Mouse (Mus musculus) MEL-GATA-1-ER (cell line): ENCODE results near the gene Cic.
"Not testable (repeated sequence)": the region's sequence is repeated elsewhere in the genome, so short reads cannot be mapped to it uniquely, and the experiment has no call there.

ENCODE experiments used
- DNase-seq: peaks from one replicate; pipeline ENCODE4 v3.0.0-alpha.2; 2012; ENCODE audit warnings: low read depth; ENCODE audit errors: extremely low read depth

Cic gene

GRCm38 (mm10) chr7:25243361-25243760, 24.1 kb upstream of the Cic start:
- DNase-seq, result no peak

DNA sequence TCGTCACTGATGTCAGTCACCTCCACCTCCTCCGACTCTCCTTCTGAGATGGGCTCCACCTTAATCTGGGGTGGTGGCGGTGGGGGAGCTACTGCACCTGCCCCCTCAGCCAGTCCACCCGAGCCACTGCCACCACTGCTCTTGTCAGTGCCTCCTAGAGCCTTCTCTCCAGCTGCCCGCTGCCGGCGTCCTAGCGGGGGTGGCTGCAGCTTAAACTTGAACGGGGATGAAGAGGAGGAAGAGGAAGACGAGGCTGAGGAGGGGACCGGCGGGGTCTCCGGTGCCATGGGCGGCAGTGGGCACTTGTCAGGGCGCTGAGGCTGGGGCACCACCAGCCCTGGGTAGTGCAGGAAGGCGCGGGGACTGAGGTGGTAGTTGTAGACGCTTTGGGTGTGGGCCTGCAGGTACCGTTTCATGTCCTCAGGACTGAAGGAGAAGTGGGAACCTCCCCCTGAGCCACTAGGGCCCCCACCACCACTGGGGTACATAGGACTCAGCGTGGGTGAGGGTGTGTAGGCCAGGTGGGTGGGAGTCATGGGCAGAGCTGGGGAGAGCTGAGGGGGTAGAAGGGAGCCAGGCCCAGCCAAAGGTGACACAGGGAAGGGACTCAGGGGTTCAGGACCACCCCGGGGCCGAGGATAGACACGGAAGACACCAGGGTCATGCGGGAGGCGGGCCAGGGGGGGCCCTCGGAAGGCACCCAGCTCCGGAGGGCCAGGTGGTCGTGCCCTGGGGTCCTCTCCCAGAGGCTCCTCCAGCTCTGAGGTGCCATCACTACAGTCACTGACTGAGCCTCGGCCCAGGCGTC, 22.7 kb upstream of the Cic start:
- no peak for DNase-seq

GRCm38 (mm10) chr7:25246079-25246758, 21.3 kb upstream of the Cic start:
- no peak for DNase-seq

- no peak for DNase-seq
These were observed 20.8 kb upstream of the Cic start for GRCm38 (mm10) chr7:25246759-25247137.

- DNase-seq, result no peak
These were observed 20.0 kb upstream of the Cic start for GRCm38 (mm10) chr7:25247498-25247897.

DNA sequence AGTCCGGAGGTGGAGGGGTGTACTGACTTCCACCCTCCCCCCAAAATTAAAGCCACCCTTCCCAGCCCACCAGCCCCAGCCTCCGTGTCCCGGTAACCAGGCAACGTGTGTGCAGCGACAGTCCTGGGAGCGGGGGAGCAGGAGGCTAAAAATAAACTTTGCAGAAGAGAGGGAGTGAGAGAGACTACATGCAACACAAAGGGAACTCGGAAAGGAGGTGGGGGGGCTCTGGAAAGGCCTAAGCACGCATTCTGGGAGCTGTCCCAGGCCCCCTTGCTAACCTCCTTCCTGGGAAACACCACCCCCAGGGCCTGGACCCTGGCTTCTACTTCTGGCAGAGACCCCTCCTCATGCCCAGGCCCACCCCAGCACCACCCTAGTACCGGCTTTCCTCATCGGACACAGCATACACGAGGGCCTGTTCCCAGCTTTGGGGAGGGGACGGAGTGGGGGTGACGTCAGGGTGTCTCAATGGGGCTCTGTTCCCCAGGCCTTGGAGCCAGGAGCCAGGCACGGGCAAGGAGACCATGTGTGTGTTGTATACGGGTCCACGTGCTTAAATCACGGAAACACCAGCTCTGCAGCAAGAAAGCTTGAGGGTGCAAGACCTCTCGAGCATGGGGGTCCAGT, 19.4 kb upstream of the Cic start:
- DNase-seq, result no peak

GRCm38 (mm10) chr7:25248846-25249313, 18.6 kb upstream of the Cic start:
- DNase-seq, result no peak

DNA sequence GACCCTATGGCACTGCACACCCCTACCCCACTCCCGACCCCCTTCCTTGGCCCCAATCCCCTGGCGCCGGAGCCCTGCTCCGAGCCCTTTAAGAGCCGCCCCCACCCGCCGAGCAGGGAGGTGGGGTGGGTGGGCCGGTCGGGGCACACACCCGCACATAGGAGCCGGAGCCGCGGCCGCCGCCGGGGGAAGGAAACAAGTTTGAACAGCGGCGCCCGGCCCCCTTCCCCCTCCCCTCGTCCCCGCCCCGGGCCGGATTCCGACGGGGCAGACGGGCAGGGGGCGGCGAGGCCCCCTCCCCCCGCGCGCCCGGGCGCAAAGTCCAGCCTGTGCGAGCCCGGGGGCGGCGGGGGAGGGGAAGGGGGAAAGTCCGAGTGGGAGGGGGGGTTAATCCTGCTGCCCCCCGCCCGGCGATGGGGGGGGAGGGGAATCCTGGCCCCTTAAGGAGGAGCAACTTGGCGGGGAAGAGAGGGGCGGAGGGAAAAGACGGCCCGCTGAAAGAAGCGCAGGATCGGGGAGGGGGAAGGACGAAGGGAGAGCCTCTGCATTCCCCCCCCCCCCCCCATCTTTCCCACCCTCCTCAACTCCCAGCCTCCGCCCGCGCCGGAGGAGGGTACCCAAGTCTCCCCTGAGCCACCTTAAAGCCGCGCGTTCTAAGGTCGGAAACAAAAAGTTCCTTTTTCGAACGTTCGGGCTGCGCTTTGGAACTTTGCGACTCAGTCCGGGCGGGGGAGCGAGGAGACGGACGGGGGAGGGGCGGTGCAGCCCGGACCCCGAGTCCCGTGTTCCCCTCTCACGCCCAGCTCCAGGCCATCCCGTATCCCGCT, 18.0 kb upstream of the Cic start:
- no peak for DNase-seq

- DNase-seq, result no peak
These were observed 17.1 kb upstream of the Cic start, which contains the start of gene Erf for GRCm38 (mm10) chr7:25250141-25250972. Erf (minus strand) TSS chr7:25250761.

DNA sequence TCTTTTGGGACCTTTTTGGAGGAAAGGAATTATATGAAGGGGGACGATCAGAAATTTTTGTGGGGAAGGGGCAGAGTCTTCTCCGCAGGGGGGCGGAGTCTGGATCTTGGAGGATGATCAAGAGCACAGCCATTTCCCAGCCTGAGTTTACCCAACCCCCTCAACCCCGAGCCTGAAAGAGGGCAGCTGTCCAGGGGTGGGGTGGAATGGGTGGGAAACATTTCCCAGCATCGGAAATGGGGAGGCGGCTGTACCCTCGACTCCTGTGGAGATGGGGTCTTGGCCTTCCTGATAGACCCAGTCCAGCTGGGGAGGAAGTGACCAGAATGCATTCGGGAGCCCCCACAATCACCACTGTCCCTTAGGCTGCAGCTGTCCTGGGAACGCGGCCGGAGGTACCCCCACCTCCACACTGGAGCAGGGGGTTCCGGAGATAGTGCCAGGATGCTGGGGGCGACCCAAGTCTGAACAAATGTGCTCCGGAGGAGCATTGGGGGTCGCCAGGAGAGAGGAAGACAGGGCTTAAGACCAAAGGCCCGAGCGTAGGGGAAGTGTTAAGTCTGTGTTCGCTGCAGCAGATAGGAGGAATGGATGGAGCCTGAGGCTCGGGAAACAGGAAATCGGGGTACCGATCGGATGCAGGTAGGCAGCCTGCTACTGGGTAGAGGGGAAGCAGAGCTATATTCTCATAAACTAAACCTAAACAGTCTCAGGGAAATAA, 16.3 kb upstream of the Cic start:
- DNase-seq, result no peak

GRCm38 (mm10) chr7:25251822-25252221, 15.7 kb upstream of the Cic start:
- no peak for DNase-seq

- no peak for DNase-seq
These were observed 5.6 kb upstream of the Cic start for GRCm38 (mm10) chr7:25261896-25262295.

DNA sequence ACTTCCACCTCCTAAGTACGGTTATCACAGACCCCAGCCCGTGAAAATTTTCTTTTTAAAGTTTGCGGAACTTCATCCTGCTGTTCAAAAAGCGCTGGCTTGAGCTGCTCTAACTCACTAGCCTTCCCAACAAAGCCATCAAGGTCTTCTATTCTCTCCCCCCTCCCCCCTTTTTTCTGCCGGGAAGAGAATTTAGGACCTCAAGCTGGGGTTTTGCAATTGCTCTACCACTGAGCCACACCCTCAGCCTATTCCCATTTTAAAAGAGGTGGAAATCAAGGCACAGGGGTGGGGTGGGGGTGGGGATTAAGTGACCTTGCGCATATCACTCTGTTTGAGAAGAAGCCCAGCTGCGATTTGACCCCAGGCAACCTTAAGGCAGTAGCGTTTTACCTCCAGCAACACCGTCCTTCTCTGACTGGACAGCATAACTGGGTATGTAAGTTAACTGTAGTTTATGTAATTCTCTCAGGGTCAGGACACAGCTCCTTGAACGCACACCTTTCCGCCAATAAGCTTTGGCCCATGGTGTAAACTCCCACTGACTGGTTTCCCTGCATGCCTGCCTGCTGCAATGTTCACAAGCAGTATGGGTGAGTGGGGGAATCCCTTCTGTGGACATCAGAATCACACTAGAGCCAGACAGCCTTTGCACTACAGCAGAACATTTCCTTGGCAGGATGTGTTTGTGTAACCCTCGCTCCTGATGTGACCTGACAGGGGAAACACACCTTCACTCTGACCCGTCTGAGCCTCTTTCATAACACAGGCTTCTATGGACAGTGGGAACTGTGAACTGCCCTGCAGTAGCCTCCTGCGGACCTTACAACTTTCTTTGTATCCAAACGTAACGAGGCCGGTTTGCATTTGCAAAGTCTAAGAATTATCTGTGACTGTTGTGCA, 3.3 kb upstream of the Cic start:
- DNase-seq, result no peak

- not testable (repeated sequence) for DNase-seq
These were observed 1.8 kb upstream of the Cic start for GRCm38 (mm10) chr7:25265743-25266142.

DNA sequence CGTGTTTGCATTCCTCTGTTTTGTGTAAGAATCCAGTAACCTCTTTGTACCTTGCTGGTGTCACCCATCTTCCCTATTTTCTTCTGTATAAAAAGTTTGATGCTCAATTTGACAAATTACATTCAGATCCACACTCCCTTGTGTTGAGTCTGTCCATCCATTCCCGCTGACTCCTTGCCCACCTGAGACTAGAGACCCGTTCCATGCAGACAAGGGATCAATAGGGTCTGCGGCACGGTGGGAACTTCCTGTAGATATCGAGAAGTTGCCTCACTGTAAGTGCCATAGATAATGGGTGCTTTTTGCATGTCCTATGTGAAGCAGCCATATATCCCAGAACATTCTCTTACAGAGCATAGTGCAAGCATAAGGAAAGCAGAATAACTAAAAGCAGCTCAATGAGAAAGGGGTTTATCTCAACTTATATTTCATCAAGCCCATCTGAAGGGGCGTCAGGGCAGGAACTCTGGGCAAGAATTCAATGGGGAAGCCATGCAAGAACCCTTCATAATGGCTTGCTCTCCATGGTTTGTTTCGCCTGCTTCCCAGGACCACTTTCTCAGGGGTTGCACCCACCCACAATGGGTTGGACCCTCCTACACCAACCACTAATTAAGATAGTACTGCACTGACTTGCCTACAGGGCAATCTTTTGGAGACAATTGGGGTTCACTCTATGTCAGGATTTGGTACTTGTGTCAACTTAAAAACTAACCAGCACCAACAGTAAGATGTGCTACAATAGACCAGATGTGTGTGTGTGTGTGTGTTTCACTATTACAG, 1.1 kb upstream of the Cic start:
- no peak for DNase-seq

GRCm38 (mm10) chr7:25267751-25268463, 403 bp downstream of the Cic start:
- peak; percentile 100 for DNase-seq

- no peak for DNase-seq
These were observed 1.1 kb downstream of the Cic start for GRCm38 (mm10) chr7:25268588-25268987.
